Mouse (Mus musculus) liver, adult 2 months (tissue): ENCODE measurements around the gene Adgrv1. TPM values are rescaled to one million over a fixed set of nuclear protein-coding genes. Genes with fewer than 3 reads are reported as not detected.

Experiments
- DNase-seq: peaks from one replicate; pipeline ENCODE4 v3.0.0-alpha.2; 2011; ENCODE audit warnings: low read depth, low spot score; ENCODE audit errors: extremely low read depth
- H3K27ac ChIP-seq: fragments of 200-500 bp; replicated peaks from 2 replicates; pipeline ENCODE4 v1.5.1; 2012; ENCODE audit warnings: low read depth, mild to moderate bottlenecking, control low read depth, inconsistent platforms, low read length; ENCODE audit not compliant: insufficient read depth
- H3K27me3 ChIP-seq: fragments of 200-500 bp; 2 replicates; pipeline ENCODE4 v1.6.1; 2012; ENCODE audit warnings: mild to moderate bottlenecking, moderate library complexity, low read length, inconsistent platforms; ENCODE audit not compliant: control insufficient read depth, insufficient read depth
- H3K36me3 ChIP-seq: fragments of 200-500 bp; 2 replicates; pipeline ENCODE4 v1.6.1; 2012; ENCODE audit warnings: low read length, inconsistent platforms; ENCODE audit not compliant: control insufficient read depth, insufficient read depth
- H3K4me1 ChIP-seq: fragments of 200-500 bp; 2 replicates; pipeline ENCODE4 v1.6.1; 2011; ENCODE audit warnings: low read length; ENCODE audit not compliant: control insufficient read depth, insufficient read depth
- H3K4me3 ChIP-seq: fragments of 200-500 bp; 2 replicates; pipeline ENCODE4 v1.5.1; 2011; ENCODE audit warnings: low read depth, mild to moderate bottlenecking, control low read depth, low read length, moderate library complexity; ENCODE audit not compliant: insufficient read depth
- H3K79me2 ChIP-seq: fragments of 200-500 bp; 2 replicates; pipeline ENCODE4 v1.6.1; 2012; ENCODE audit warnings: inconsistent platforms, mild to moderate bottlenecking, low read length, moderate library complexity; ENCODE audit not compliant: control insufficient read depth, insufficient read depth
- H3K9ac ChIP-seq: fragments of 200-500 bp; 2 replicates; pipeline ENCODE4 v1.6.1; 2012; ENCODE audit warnings: low read depth, mild to moderate bottlenecking, control low read depth, inconsistent platforms, low read length
- CTCF ChIP-seq: fragments of 200-500 bp; IDR thresholded peaks from 2 replicates; pipeline ENCODE4 v1.5.1; 2011; ENCODE audit warnings: low read depth, low read length, control low read depth
- POLR2A ChIP-seq: fragments of 200-500 bp; IDR thresholded peaks from 2 replicates; pipeline ENCODE4 v1.6.1; 2011; ENCODE audit warnings: low read length, control low read depth; ENCODE audit not compliant: insufficient read depth; ENCODE audit errors: extremely low read depth
- WGBS: fragments of 180-500 bp; shearing (Covaris S2); methylation state at CpG from one replicate; pipeline ENCODE4 v1.1.7; 2018; 5-methylcytosine and 5-hydroxymethylcytosine counted together
- polyA plus RNA-seq: library from polyadenylated mRNA; depleted of rRNA; stranded (reverse); fragments of >200 nt; gene quantifications from 2 replicates; pipeline ENCODE4 v1.2.3, GENCODE M21; 2012
- total RNA-seq: library from RNA; depleted of rRNA; stranded (reverse); fragments of >200 nt; gene quantifications from 2 replicates; pipeline ENCODE4 v1.2.3, GENCODE M21; 2014

Adgrv1 gene
- total and polyA plus RNA-seq, 2 experiments, result 1.5 to 3.1 TPM

- TF ChIP-seq CTCF, result no peak
- no peak for TF ChIP-seq POLR2A
- no peak overlapping the region for H3K27ac ChIP-seq
- no peaks in the 10 kb centered on the region for H3K27me3 ChIP-seq
- no peak for DNase-seq
- H3K79me2 ChIP-seq, result no peaks in the 10 kb centered on the region
- no peaks in the 10 kb centered on the region for H3K4me1 ChIP-seq
- H3K4me3 ChIP-seq, result no peak overlapping the region
- H3K9ac ChIP-seq, result no peak overlapping the region
- H3K36me3 ChIP-seq, result no peaks in the 10 kb centered on the region
- WGBS, result 86% methylated on average over 9 of the region's 9 CpGs
Observed at GRCm38 (mm10) chr13:81596910-81597607, 35.9 kb downstream of the Adgrv1 start.

- no peak for DNase-seq
- 89% methylated on average over 8 of the region's 8 CpGs for WGBS
- no peak overlapping the region for H3K27ac ChIP-seq
- H3K4me3 ChIP-seq, result no peak overlapping the region
- TF ChIP-seq POLR2A (no peak), CTCF (no peak)
- no peaks in the 10 kb centered on the region for H3K36me3 ChIP-seq
- H3K9ac ChIP-seq, result no peak overlapping the region
- H3K27me3 ChIP-seq, result no peaks in the 10 kb centered on the region
- H3K4me1 ChIP-seq, result no peaks in the 10 kb centered on the region
- H3K79me2 ChIP-seq, result no peaks in the 10 kb centered on the region
Observed at GRCm38 (mm10) chr13:81578692-81579091, 54.3 kb downstream of the Adgrv1 start.

GRCm38 (mm10) chr13:81570241-81570821 lies 62.6 kb downstream of the Adgrv1 start:
- DNase-seq, result no peak
- TF ChIP-seq CTCF (no peak), POLR2A (no peak)
- WGBS, result 68% methylated on average over 12 of the region's 12 CpGs

GRCm38 (mm10) chr13:81550024-81550423 lies 82.9 kb downstream of the Adgrv1 start:
- DNase-seq, result no peak
- no peak overlapping the region for H3K9ac ChIP-seq
- no peaks in the 10 kb centered on the region for H3K36me3 ChIP-seq
- no peaks in the 10 kb centered on the region for H3K27me3 ChIP-seq
- no peak overlapping the region for H3K4me3 ChIP-seq
- H3K4me1 ChIP-seq, result no peaks in the 10 kb centered on the region
- H3K27ac ChIP-seq, result no peak overlapping the region
- WGBS, result 84% methylated on average over 1 of the region's 1 CpGs
- no peaks in the 10 kb centered on the region for H3K79me2 ChIP-seq
- no peak for TF ChIP-seq POLR2A
- no peak for TF ChIP-seq CTCF

More at GRCm38 (mm10) chr13:81570241-81570821, 62.6 kb downstream of the Adgrv1 start:
- H3K79me2 ChIP-seq, result no peaks in the 10 kb centered on the region
- H3K9ac ChIP-seq, result no peak overlapping the region
- H3K4me3 ChIP-seq, result no peak overlapping the region
- no peaks in the 10 kb centered on the region for H3K4me1 ChIP-seq
- H3K27ac ChIP-seq, result no peak overlapping the region
- no peaks in the 10 kb centered on the region for H3K36me3 ChIP-seq
- no peaks in the 10 kb centered on the region for H3K27me3 ChIP-seq

GRCm38 (mm10) chr13:81534916-81535315 lies 98.0 kb downstream of the Adgrv1 start:
- WGBS, result 93% methylated on average over 2 of the region's 2 CpGs
- no peak overlapping the region for H3K4me3 ChIP-seq
- no peak overlapping the region for H3K27ac ChIP-seq
- DNase-seq, result no peak
- TF ChIP-seq POLR2A (no peak), CTCF (no peak)
- H3K27me3 ChIP-seq, result no peaks in the 10 kb centered on the region
- H3K79me2 ChIP-seq, result no peaks in the 10 kb centered on the region
- no peak overlapping the region for H3K9ac ChIP-seq
- no peaks in the 10 kb centered on the region for H3K4me1 ChIP-seq
- no peaks in the 10 kb centered on the region for H3K36me3 ChIP-seq

- no peak for TF ChIP-seq POLR2A
- no peak for TF ChIP-seq CTCF
- H3K36me3 ChIP-seq, result no peaks in the 10 kb centered on the region
- DNase-seq, result no peak
- H3K4me1 ChIP-seq, result no peaks in the 10 kb centered on the region
- no peaks in the 10 kb centered on the region for H3K79me2 ChIP-seq
- H3K27ac ChIP-seq, result no peak overlapping the region
- WGBS, result 38% methylated on average over 4 of the region's 4 CpGs
- no peaks in the 10 kb centered on the region for H3K27me3 ChIP-seq
- no peak overlapping the region for H3K4me3 ChIP-seq
- no peak overlapping the region for H3K9ac ChIP-seq
Observed at GRCm38 (mm10) chr13:81526687-81527086, 106.3 kb downstream of the Adgrv1 start.
